ENCODE assay signal across 23 mouse cellular contexts in the genomic region with DNA sequence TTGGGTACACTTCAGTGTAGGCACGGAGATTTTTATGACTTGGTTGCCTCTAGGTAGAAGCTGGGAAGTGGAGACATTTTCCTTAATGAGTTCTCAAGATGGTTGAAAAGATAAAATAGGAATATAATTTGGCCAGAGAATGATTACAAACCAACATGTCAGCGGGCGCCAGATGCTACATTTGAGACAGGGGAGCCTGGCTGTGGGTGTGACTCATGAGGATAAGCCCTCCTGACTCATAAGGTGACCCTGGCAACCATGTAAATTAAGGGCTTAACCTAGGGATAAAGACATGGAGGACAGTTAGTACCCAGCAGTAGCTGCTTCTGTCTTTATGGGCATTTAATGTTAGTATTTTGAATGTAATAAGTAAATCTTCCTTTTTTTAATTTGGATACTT. TPM values are rescaled to one million over a fixed set of nuclear protein-coding genes. Genes with fewer than 3 reads are reported as not detected.
DNase-seq lines count a peak whose midpoint lies in the region; ATAC-seq and TF ChIP-seq lines count a peak whose summit lies in the region.
"Had no signal": no experiment of that assay in that cellular context is flagged by ENCODE, and none has a peak within 500 bp of the region (broad histone marks: within the 10 kb centered on the region; RNA-seq: fewer than 3 reads in every experiment).

No protein-coding gene starts in this region.

- CTCF ChIA-PET in Patski (lab: Charles Lee): interaction anchor here (1.5 kb wide), 1 partner anchor 44 kb away, joined by 4 read pairs; no protein-coding TSS in a partner anchor

- in situ Hi-C loops in Patski (cut with MboI; ENCODE audit: low pct_unique_long_range_greater_than_20kb): no loop called here

- POLR2A ChIA-PET in Patski (lab: Charles Lee): no interaction called here

- peak; percentile 63 for ATAC-seq in Patski
- ATAC-seq: CD4-positive, CD25-positive, alpha-beta regulatory T cell, adult 4 months; forebrain, embryonic 14.5 days; hindbrain, embryonic 16.5 days; inflammation-experienced regulatory T-cells, adult 6 months had no signal

- TF ChIP-seq CTCF in Patski (IDR thresholded peaks at IDR 0.05): no peak

- H3K27me3 ChIP-seq in Patski: no peaks in the 10 kb centered on the region
- H3K27me3 ChIP-seq: embryonic facial prominence, embryonic 15.5 days; heart, embryonic 13.5 days; hindbrain, embryonic 12.5 days had no signal

- DNase-seq in adrenal gland, postnatal 36 days: peak; percentile 6 to 10
- DNase-seq in adrenal gland, postnatal 4 days (ENCODE audit: low spot score in 2 of 2): no peak
- DNase-seq in retina, adult 2 months (ENCODE audit: low read depth, low spot score): peak; percentile 36
- no peak for DNase-seq in retina, embryonic 14.5 days (ENCODE audit: low spot score)
- no peak for DNase-seq in Patski (ENCODE audit: low read depth, low spot score)
- no peak for DNase-seq in urinary bladder, postnatal 10 days (ENCODE audit: low spot score)
- DNase-seq in layer of hippocampus, postnatal 36 days: no peak
- no peak for DNase-seq in yolk sac, embryonic 10.5 days (ENCODE audit: low spot score)
- DNase-seq: adrenal gland, postnatal 14 days; cerebellum, adult 2 months; cerebellum, postnatal 10 days; gastrocnemius, adult 2 months; gastrocnemius, postnatal 25 days; heart, postnatal 4 days had no signal

RNA-seq across cellular contexts. Expression of a gene that starts 6.2 kb away (rescaled TPM):
- total RNA-seq in adrenal gland, postnatal 36 days (2021): 1 to 10 TPM; 7.3 to 7.5 TPM
- 1 to 10 TPM; 6.3 to 7.2 TPM for total RNA-seq in adrenal gland, postnatal 4 days (2021)
- polyA plus RNA-seq in Patski (2021): 15.0 TPM
- total RNA-seq in layer of hippocampus, postnatal 36 days (2021): 10 to 100 TPM; 30.0 to 35.1 TPM
- total RNA-seq: granulocyte monocyte progenitor cell, adult 5-6 weeks had no signal
- polyA plus RNA-seq: CD4-positive, CD25-positive, alpha-beta regulatory T cell, adult 4 months; G1E; inflammation-experienced regulatory T-cells, adult 6 months had no signal

Comparison
In these comparisons a context has a peak if more than half of its experiments do, and no peak if none do; other contexts are left out.
1. DNase-seq: peak in adrenal gland, postnatal 36 days (2 of 2) and retina, adult 2 months (single experiment); none in adrenal gland, postnatal 4 days (0 of 2), retina, embryonic 14.5 days (single experiment), Patski (single experiment), urinary bladder, postnatal 10 days (single experiment), layer of hippocampus, postnatal 36 days (0 of 2) and yolk sac, embryonic 10.5 days (single experiment).